Mouse (Mus musculus): ENCODE results near the gene Qsox1. TPM values are rescaled to one million over a fixed set of nuclear protein-coding genes. Genes with fewer than 3 reads are reported as not detected.

Qsox1 gene
- polyA plus RNA-seq (2017; shearing (Covaris generic)): 56.1 TPM

GRCm38 (mm10) chr1:155812581-155813499 lies at the start of gene Qsox1:
Gene Qsox1, minus strand, starts transcription at chr1:155812889.

GRCm38 (mm10) chr1:155751484-155752255 lies 61.0 kb downstream of the Qsox1 start, which contains the start of gene Lhx4:
Gene Lhx4, minus strand, starts transcription at chr1:155751684.

Other genes with a start within 250 kb of the Qsox1 start
- gene Lhx4, start 61.2 kb downstream of the Qsox1 start, polyA plus RNA-seq (2017; shearing (Covaris generic)): not detected
- gene Cep350, start 160.4 kb upstream of the Qsox1 start, polyA plus RNA-seq (2017; shearing (Covaris generic)): 16.2 TPM
- 60.4 TPM for gene Tor1aip2, start 222.5 kb upstream of the Qsox1 start, polyA plus RNA-seq (2017; shearing (Covaris generic))
- 88.2 TPM for gene Tor1aip1, start 223.6 kb upstream of the Qsox1 start, polyA plus RNA-seq (2017; shearing (Covaris generic))

Measured in activated CD4-positive, CD25-positive, alpha-beta regulatory T cell, adult 9 weeks (primary cell).